Mouse (Mus musculus): ENCODE data around the gene Gm17657.

Gene Gm17657

DNA sequence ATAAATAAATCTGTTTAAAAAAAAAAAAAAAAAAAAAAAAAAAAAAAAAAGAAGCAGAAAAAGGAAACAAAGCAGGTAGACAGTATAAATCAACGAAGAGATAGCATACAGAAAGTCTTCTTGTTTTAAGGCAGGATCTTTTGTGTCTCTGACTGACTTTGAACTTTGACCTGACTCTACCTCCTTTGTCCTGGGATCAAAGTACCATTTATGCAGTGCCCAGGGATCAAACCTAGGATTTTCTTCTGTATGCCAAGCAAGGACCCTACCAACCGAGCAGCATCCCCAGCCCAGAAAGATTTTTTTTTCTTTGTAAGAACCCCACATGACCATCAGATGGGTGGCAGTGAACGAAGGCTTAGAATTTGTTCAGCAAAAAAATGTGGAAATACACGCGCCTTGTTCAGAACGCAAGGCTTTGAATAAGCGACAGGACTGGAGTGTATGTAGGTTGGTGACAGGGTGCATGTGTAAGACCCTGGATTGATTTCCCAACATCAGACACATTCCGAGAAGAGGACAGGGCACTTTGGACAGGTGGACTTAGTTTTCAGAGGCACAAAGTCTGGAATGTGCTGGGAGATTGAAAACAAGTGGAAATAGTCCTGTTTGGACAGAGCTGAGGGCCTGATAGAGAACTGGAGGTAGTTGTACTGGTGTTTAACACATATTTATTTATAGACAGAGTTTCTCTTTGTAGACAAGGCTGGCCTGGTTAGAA, 61.0 kb downstream of the Gm17657 start:
- DNase-seq (ENCODE audit: low spot score in 2 of 2): no peak

DNA sequence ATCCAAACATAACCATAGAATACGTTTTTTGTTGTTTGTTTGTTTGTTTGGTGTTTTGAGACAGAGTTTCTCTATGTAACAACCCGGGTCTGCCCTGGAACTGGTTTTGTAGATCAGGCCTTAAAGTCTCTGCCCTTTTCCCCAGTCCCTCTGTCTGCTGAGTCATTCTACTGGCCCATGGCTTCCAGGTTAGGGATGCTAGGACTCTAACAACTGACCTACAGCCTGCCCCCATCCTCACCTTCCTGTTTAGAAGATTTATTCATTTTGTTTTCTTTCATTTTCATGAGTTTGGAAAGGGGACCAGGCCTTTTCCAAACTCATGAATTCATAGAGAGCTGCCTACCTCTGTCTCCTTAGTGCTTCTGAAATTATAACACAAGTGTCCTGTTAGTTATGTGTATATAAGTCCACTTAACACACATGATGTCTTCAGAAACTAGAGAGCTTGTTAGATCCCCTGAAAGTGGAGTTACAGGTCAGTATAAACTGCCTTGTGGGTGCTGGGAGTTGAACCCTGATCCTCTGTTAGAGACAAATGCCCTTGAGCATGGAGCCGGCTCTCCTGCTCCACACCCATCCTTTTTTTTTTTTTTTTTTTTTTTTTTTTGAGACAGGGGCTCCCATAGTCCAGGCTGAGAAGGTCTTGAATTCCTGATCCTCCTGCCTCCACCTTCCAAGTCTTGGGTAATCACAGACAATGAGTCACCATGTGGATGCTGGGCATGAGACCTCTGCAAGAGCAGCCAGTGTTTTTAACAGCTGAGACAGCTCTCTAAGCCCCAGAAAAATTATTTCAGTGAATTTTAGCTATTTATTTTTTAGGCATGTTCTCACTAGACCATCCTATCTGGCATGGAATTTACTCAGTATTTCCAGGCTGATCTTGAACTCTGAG, 63.9 kb downstream of the Gm17657 start:
- DNase-seq (ENCODE audit: low spot score in 2 of 2): no peak

DNA sequence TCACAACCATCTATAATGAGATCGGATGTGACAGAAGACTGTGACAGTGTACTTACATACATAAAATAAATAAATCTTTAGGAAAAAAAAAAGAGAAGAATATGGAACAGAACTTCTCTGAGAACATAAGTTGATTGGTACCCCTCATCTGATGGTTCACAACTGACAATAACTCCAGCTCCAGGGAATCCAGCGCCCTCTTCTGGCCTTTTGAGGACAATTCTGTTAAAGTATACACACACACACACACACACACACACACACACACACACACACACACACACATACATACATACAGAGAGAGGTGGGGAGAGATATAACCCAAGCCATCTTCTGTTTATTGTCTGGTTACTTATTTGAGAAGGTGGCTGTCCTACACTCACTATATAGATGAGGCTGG, 65.0 kb downstream of the Gm17657 start:
- no peak for DNase-seq (ENCODE audit: low spot score in 2 of 2)

DNA sequence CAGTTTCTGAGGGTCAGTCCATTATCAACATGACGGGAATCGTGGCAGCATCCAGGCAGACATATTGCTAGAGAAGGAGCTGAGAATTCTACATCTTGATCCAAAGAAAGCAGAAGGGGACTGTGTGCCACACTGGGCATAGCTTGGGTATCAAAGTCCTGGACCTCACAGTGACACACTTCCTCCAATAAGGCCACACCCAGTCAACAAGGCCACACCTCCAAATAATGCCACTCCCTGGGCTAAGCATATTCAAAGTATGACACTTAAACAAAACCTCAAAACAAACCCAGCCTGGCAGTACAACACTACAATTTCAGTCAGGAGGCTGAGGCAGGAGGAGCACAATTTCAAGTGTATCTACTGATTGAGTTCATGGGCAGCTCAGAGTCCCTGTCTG, 66.2 kb downstream of the Gm17657 start:
- DNase-seq (ENCODE audit: low spot score in 2 of 2): no peak

DNA sequence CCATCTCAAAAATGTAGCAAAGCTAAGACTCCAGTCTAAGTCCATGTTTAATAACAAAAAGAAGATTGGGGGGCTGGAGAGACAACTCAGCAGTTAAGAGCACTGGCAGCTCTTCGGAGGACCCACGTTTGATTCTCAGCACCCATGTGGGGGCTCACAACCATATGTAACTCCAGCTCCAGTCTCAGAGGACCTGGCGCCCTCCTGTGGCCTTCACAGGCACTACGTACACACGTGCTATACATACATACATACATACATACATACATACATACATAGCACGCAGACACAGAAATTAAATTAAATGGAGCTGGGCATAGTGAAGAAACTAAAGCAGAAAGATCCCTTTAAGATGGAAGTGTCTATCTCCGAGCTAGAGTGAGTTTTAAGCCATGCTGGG, 66.8 kb downstream of the Gm17657 start:
- no peak for DNase-seq (ENCODE audit: low spot score in 2 of 2)

DNA sequence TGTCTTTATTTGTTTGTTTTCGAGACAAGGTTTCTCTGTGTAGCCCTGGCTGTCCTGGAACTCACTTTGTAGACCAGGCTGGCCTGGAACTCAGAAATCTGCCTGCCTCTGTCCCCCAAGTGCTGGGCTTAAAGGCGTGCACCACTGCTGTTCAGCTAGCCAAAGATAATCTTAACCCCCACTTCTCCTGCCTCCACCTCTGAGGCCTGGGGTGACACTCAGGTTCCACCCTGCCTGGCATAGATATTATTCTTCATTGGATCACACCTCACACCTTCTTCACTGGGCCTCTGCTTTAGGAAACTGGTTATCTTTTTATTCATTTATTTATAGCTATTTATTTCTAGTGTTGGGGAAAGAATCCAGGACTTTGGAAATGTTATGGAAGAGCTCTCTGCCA, 69.2 kb downstream of the Gm17657 start:
- DNase-seq (ENCODE audit: low spot score in 2 of 2): no peak

DNA sequence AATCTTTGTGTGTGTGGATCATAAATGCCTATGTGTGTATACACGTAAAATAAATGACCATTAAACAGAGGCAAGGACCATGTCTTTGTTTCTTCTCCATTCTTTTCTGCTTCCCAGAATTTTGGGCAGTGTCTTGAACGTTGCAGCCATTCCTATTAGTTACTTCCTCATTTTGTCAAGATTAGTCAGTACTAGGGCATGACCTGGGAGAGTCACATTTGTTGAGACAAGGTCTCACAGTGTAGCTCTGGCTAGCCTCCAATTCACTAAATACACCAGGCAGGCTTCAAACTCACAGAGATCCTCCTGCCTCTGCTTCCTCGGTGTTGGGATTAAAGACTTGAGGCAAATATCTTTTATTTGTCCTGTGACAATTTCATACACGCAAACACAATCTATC, 71.2 kb downstream of the Gm17657 start:
- no peak for DNase-seq (ENCODE audit: low spot score in 2 of 2)

DNA sequence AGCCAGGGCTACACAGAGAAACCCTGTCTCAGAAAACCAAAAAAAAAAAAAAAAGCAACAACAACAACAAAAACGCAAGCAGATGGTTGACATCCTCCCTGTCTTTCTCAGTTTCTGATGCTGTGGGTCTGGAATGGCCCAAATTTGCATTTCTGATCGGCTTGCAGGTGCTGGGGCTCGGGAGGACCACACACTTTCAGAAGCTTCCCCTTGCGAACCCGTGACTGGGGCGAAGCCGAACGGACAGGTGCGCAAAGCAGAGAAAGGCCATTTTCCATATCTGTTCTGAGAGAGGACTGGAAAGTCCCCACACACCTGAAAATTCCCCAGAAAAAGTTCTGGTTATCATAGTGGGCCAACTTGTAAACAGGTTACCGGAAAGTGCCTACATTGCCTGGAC, 72.1 kb downstream of the Gm17657 start:
- no peak for DNase-seq (ENCODE audit: low spot score in 2 of 2)

DNA sequence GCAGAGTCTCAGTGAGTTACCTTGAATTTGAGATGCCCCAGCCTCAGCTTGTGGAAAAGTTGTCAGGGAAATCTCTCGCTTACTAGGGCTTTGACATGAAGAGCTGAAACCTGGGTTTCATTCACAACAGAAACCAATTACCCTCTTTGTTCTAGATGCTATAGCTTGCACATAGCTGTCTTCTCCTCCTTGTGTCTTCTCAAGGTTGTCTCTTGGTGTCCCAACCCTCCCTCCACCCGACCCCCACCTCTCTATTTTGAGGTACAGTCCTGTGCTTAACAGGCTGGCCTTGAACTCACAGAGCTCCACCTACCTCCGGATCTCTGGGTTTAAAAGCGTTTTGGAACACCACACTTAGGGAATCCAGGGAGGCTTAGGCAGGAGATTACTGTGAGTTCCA, 73.0 kb downstream of the Gm17657 start:
- no peak for DNase-seq (ENCODE audit: low spot score in 2 of 2)

DNA sequence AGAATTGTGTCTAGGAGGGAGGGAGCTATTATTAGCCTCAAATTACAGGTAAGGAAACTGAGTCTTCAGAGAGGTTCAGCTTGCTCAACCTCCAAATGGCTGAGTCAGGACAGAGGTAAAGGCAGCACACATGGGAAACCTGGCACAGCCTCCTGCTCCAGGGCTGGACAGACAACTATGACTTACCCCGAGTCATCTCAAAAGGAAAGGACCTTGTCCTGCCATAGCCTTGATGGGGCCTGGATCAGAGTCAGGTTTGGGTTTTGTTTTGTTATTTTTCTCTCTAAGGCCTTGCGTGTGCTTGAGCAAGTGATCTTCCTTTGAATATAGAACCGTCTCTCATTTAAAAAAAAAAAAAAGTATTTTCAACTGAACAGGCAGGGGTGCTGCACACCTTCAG, 74.3 kb downstream of the Gm17657 start:
- DNase-seq (ENCODE audit: low spot score in 2 of 2): no peak

DNA sequence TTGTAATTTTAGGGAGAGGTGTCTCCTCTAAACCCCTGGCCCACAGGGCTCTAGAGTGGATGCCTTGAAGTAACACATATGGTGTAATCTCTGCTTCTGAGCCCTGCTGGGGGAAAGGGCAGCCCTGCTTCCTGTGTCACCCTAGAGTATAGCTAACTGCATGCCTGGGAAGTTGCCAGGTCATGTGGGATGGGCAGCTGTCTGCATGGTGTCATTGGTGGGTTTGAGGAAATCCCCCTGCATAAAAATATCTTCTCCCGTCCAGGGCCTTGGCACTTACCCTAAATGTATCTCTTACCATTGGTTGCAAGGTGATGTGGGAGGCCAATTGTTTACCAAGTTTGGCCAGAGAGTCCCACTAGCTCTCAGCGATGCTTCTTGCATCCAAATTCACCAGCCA, 75.4 kb downstream of the Gm17657 start:
- DNase-seq (ENCODE audit: low spot score in 2 of 2): no peak

DNA sequence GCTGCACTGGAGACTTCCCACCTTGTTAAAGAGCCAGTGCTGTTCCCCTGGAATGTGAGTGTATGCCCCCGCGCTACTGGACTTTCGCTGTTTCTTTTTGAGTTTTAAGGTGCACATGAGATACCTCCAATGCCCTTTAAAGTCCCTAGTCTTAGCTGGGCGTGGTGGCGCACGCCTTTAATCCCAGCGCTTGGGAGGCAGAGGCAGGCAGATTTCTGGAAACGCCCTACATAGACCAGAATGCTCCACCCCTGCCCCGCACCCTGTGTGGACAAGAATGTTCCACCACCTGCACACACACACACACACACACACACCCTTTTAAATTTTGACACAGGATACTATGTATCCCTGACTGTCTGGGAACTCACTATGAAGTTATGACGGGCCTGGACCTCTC, 76.0 kb downstream of the Gm17657 start:
- DNase-seq (ENCODE audit: low spot score in 2 of 2): no peak
